Mouse (Mus musculus) bone marrow, adult 2 months (tissue): ENCODE measurements around the gene Plcb4.

Source experiments
- CTCF ChIP-seq: fragments of 200-500 bp; IDR thresholded peaks from 2 replicates; pipeline ENCODE4 v1.5.1; 2011; ENCODE audit warnings: low read length, control low read depth; ENCODE audit not compliant: control insufficient read depth, insufficient read depth
- POLR2A ChIP-seq: fragments of 200-500 bp; IDR thresholded peaks from 2 replicates; pipeline ENCODE4 v1.6.1; 2011; ENCODE audit warnings: low read depth, mild to moderate bottlenecking, control low read depth, low read length, borderline replicate concordance; ENCODE audit not compliant: control insufficient read depth

DNA sequence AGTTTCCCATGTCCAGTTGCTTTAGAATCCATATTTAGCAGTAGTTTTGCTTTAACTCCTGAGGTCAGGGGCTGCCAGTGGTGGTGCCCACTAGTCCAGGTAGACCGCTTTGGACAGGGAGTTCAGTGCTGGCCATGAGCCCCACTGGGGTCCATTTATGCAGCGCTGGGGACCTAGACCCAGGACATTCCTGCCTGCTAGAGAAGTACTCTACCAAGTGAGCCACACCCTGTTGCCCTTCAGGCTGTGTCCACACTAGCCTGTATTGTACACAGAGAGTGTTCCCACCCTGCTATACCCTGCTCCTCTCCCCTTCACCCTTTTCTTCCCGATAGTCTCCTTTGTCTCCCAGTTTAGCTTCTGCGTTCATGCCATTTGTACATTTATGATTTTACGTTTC lies 28.8 kb downstream of the Plcb4 start:
- TF ChIP-seq CTCF (no peak), POLR2A (no peak)
